Mouse (Mus musculus): ENCODE data around the gene 1110059E24Rik. TPM values are rescaled to one million over a fixed set of nuclear protein-coding genes. Genes with fewer than 3 reads are reported as not detected.
"Not testable (repeated sequence)": the region's sequence is repeated elsewhere in the genome, so short reads cannot be mapped to it uniquely, and the experiment has no call there.

The 1110059E24Rik gene
- total RNA-seq, 4 experiments from 2014 or later, result 6.9 to 8.5 (median 7.7) TPM

- no peak for DNase-seq (ENCODE audit: low spot score in 2 of 2)
These were observed 26.3 kb downstream of the 1110059E24Rik start for GRCm38 (mm10) chr19:21626271-21626988.

DNA sequence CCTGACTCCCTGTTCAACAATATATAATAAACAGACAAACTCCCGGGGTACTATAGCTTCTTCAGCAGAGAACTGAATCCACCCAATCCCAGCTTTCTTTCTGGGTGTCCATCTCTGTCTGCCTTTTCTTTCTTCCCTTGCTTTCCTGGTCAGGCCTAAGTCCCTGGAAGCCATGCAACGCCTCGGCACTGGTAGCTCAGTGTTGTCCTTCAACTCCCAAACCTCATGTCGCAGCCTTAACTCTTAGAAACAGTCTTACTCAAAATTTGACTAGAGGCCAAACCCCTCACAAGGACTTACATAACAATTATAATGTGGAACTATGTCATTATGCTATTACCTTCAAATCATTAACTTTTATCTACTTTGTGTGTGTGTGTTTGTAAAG, 28.6 kb downstream of the 1110059E24Rik start:
- no peak for DNase-seq (ENCODE audit: low spot score in 2 of 2)

DNA sequence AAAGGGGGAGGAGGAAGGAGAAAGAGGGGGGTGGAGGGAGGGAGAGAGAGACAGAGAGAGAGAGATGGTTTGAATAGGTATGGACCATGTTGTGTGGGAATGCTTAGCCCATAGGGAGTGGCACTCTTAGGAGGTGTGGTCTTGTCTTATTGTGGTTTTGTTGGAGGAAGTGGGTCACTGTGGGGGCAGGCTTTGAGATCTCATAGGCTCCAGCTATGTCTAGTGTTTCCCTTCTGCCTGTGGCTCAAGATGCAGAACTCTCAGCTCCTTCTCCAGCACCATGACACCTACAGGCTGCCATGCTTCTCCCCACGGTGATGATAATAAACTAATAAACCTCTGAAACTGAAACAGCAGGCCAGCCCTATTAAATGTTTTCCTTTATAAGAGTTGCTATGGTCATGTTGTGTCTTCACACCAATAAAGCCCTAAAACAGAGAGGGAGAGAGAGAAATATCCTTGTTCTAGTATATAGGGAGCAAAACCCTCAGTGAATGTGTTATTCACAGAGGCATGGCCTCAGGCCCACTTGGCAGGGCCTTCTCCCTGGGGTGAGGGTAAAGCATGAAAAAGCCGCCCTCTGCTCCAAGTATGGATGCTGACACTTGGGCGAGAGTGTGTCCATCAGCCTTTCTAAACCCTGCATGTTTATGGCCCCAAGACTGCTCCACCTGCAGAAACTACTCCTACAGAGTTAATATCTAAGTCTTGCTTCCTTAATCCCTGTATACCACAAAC, 29.2 kb downstream of the 1110059E24Rik start:
- DNase-seq (ENCODE audit: low spot score in 2 of 2), result no peak

GRCm38 (mm10) chr19:21615801-21616200, 37.0 kb downstream of the 1110059E24Rik start:
- DNase-seq (ENCODE audit: low spot score in 2 of 2), result no peak

GRCm38 (mm10) chr19:21611725-21612575, 40.8 kb downstream of the 1110059E24Rik start:
- DNase-seq (ENCODE audit: low spot score in 2 of 2), result no peak

DNA sequence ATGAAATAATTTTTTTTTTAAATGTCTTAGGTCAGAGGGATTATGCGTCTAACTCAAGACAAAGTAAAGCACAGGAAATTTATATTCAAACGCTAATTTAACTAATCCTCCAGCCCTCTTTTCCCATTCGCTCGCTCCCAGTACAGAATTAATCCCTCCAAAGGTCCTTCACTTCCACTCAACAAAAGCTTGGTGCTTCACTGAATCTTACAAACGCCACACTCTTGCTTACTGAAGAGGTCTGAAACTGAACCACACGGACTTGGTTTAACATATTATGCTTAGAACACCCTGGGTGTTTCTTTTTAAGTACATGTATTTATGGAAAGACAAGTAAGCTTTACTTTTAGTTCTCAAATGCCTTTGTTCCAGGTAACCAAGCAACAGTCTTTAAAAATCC, 41.5 kb downstream of the 1110059E24Rik start:
- no peak for DNase-seq (ENCODE audit: low spot score in 2 of 2)

- DNase-seq (ENCODE audit: low spot score in 2 of 2), result no peak
These were observed 42.5 kb downstream of the 1110059E24Rik start for GRCm38 (mm10) chr19:21610240-21610639.

- DNase-seq (ENCODE audit: low spot score in 2 of 2), result no peak
These were observed 47.5 kb downstream of the 1110059E24Rik start for GRCm38 (mm10) chr19:21605294-21605693.

- peak in 1 of 2 experiments; percentile 7 for DNase-seq (ENCODE audit: low spot score in 2 of 2)
These were observed 48.9 kb downstream of the 1110059E24Rik start for GRCm38 (mm10) chr19:21603836-21604235.

DNA sequence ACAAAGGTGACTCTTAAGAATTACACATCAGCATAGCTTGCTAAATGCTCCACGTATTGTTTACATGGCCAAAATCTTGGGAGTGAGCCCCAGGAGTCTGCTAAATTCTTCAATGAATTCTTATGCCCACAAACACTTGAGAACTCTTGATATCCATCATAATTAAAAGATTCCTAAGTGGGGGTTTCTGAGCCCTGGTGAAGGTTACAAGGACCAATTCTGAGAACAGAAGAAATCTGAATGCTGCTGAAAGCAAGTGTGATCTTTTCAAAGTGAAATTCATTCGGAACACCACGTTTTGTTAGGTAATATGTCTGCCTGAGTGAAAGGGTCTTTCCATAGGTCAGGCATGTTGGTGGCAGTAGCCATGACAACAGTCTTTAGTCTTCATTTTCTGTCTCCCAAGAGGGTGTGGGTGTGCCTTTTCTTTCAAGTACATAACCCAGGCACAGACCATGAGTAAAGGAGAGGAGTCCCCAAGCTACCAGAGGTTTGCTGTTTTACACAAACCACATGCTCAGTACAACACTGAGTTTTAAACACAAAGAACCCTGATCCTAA, 51.2 kb downstream of the 1110059E24Rik start:
- no peak for DNase-seq (ENCODE audit: low spot score in 2 of 2)

GRCm38 (mm10) chr19:21598659-21599352, 54.0 kb downstream of the 1110059E24Rik start:
- DNase-seq (ENCODE audit: low spot score in 2 of 2), result no peak

GRCm38 (mm10) chr19:21594676-21595075, 58.1 kb downstream of the 1110059E24Rik start:
- no peak for DNase-seq (ENCODE audit: low spot score in 2 of 2)

GRCm38 (mm10) chr19:21592216-21592615, 60.6 kb downstream of the 1110059E24Rik start:
- DNase-seq (ENCODE audit: low spot score in 2 of 2), result not testable (repeated sequence)

DNA sequence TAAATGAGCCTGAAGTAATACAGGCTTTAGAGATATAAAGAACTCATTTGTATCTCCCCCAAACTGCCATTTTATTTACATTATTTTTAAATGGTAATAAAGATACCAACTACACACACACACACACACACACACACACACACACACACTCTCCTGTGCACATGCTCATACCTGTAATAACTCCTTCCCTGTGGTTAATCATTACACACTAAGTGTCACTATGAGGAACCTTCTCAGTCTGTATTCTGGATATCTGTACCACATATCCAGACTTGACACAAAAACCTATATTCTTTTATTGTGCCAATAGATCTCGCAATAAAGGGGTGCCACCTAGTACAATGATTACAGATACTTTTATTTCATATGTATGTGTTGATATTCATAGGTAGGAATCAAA, 62.9 kb downstream of the 1110059E24Rik start:
- no peak for DNase-seq (ENCODE audit: low spot score in 2 of 2)

GRCm38 (mm10) chr19:21587593-21587992, 65.2 kb downstream of the 1110059E24Rik start:
- no peak for DNase-seq (ENCODE audit: low spot score in 2 of 2)

- DNase-seq (ENCODE audit: low spot score in 2 of 2), result no peak
These were observed 66.2 kb downstream of the 1110059E24Rik start for GRCm38 (mm10) chr19:21586546-21586945.

GRCm38 (mm10) chr19:21585868-21586267, 66.9 kb downstream of the 1110059E24Rik start:
- peak; percentile 15 to 42 for DNase-seq (ENCODE audit: low spot score in 2 of 2)

- no peak for DNase-seq (ENCODE audit: low spot score in 2 of 2)
These were observed 68.8 kb downstream of the 1110059E24Rik start for GRCm38 (mm10) chr19:21583986-21584385.

DNA sequence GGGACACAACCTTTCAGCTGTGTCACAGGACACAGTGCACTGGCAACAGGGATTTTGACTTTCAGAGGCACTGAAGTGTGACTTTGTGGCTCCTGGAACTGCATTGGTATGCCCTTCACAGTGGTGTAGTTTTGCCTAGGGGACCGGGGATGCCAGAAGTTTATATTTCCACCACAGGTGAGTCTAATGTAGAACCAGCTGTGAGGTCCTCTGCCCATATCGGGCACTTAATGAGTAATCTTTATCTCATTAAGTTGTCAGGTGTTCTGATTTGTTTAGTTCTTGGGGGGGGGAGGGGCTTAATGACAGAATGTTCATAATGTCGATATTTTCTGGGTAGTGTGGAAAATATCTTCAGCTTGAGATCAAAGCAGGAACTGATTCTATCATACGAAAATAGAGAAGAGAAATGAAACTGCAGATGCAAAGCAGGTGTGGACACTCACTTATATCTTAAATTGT, 69.2 kb downstream of the 1110059E24Rik start:
- DNase-seq (ENCODE audit: low spot score in 2 of 2), result no peak

DNA sequence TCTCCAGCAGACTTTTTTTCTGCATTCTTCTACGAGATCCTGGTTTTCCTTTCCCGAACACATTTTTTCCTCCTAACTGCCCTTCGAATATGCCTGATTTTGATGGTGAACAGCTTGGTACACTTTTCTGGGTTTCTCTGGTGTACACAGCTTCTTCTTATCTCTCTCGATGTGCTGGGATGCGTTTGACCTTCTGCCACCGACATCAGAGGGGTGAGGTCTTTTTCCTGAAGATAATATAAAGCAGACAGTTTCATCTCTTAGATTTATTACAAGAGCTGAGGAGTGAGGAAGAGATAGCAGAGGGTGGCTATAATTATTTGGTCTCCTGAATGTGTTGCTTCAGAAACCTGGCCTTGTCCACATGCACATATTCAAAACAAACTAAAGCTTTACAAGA, 71.4 kb downstream of the 1110059E24Rik start:
- DNase-seq (ENCODE audit: low spot score in 2 of 2), result no peak

DNA sequence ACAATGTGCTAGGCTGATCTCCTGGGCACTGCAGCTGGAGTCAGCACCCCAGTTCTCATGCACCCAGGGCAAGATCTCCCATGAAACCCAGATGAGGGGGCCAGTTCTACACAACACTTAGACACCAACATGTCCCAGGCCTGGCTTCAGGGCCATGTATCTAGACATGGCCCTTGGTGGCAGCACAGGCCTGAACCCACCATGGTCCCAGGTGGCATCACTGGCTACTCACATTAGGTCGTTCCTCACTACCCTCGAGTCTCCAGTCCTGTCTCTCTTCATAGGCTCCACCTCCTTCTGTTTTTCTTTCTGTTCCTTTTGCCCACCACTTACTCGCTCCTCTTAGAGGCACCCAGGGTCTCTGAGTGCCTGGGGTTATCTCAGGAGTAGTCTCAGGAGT, 72.9 kb downstream of the 1110059E24Rik start:
- no peak for DNase-seq (ENCODE audit: low spot score in 2 of 2)
